Mouse (Mus musculus) frontal cortex, postnatal 14 days (tissue): ENCODE data around the gene Rag1.
A peak's percentile ranks its signal among the peaks of the same experiment; 100 is the strongest.

ENCODE experiments used
- DNase-seq, 2 experiments: peaks; one replicate each; pipeline ENCODE4 v3.0.0; 2022; ENCODE audit warnings: low spot score in 2 of 2

The Rag1 gene

DNA sequence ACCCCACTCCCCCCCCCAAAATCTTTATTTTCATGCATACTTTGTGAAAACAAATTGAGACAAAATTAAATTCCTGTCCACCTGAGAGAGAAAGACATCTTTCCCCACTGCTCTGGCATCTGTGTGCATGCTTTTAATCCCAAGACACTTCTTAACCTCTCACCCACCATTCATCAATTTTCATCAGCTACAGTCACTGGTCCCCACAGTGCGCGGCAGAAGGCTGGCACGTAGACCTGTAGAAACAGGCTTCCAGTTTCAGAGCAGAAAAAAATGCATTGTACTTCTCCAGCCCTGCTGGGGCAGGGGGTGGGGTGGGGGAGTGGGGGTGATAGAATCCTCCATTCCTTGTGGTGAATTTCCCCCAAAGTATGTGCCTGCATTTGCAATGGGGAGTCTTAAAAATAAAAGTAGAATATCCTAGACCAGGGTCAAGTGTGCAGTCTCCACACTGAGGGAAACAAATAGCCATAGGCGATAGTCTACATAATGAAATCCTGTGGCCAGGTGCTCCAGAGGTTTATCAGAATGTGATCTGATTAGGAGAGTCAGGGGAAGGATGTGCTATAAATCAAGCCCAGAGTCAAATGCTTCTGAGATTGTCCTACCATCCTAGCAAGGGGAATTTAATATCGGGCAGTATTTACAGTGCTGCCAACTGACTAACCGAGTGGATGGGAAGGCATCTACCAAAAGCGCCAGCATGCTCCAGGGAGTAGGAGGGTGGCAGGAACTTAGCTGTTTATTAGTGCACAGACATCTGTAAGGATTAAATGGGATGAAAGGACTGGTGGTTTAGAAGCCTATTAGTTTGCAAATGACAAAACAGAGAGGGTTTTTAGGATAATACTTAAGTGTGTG, 10.1 kb downstream of the Rag1 start:
- DNase-seq = no peak

GRCm38 (mm10) chr2:101628297-101629236, 20.7 kb downstream of the Rag1 start:
- peak; percentile 72 to 87 for DNase-seq

GRCm38 (mm10) chr2:101627227-101627626, 22.1 kb downstream of the Rag1 start:
- DNase-seq = no peak

DNA sequence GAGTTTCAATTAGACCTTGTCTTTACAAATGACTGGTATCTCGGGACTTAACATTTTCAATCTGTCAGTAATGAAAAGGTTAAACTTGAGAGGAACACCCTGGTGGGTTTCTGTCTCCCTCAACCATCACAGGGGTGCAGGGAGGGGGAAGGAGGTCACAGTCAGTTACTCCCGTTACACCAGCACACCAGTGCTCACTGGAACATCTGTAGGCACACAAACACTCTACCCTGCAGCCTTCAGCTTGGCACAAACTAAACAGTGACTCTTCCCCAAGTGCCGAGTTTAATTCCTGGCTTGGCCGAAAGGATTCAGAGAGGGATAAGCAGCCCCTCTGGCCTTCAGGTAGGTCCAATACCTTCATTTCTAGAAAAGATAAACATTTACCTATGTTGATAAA, 24.8 kb downstream of the Rag1 start, which contains the start of gene Rag2:
Rag2 (plus strand) TSS at position 193 of the 400 bp plus-strand sequence.
- no peak for DNase-seq

- DNase-seq = no peak
These were observed 25.3 kb downstream of the Rag1 start for GRCm38 (mm10) chr2:101624011-101624410.

- DNase-seq = no peak
These were observed 26.3 kb downstream of the Rag1 start for GRCm38 (mm10) chr2:101623042-101623441.

DNA sequence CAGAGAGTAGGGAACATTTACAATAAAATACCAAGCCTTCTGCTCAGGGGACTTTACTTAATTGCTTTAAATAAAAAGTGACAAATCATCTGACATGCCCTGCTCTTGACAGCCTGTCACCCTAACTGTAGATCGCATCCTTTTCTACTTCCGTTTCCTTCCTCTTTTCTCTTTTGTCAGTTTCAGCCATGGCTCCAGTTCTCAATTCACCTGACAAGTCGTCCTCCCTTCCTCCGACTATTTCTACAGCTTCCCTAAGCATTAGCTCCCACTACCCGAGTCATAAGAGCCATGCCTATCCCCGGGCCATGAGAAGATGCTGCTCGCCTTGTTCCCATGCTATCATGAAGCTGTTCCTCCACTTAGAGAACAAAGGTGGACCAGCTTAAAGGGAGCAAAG, 27.7 kb downstream of the Rag1 start:
- DNase-seq = no peak

- DNase-seq = no peak
These were observed 28.4 kb downstream of the Rag1 start for GRCm38 (mm10) chr2:101620899-101621298.

DNA sequence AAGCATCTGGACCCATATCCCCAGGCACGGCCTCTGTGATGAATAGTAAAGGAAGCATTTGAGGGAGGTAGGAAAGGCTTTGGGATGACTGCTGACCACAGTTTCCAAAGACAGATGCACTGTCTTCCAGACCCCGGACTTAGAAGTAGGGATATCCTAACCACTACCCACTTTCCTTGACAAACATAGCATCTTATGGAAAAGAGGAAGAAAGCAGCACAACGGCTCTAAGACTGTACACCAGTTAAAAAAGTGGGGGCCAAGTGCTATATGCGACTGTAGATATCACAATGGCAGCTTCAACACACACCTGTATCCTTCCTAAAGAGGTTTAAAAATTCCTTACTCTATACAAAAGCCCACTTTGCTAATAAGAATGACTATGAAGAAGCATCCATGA, 30.9 kb downstream of the Rag1 start:
- no peak for DNase-seq

- DNase-seq = no peak
These were observed 33.6 kb downstream of the Rag1 start for GRCm38 (mm10) chr2:101615464-101616305.

DNA sequence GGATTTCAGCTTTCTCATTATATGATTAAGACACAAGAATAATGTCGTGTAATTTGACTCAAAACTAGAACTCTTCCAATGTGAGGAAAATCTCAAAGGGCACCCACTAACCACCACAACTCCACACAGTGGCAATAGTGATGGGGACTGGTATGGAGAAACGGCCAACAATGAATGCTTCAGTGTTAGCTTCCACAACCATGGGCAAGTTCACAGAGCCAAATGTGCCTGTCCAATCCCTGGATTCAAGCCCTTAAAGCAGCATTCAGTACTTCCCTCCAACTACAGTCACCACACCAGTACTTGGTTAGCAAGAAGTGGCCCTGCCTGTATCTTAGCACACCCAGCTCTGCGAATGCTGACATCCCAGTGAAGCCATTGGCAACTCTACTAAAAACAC, 38.4 kb downstream of the Rag1 start:
- DNase-seq = no peak

DNA sequence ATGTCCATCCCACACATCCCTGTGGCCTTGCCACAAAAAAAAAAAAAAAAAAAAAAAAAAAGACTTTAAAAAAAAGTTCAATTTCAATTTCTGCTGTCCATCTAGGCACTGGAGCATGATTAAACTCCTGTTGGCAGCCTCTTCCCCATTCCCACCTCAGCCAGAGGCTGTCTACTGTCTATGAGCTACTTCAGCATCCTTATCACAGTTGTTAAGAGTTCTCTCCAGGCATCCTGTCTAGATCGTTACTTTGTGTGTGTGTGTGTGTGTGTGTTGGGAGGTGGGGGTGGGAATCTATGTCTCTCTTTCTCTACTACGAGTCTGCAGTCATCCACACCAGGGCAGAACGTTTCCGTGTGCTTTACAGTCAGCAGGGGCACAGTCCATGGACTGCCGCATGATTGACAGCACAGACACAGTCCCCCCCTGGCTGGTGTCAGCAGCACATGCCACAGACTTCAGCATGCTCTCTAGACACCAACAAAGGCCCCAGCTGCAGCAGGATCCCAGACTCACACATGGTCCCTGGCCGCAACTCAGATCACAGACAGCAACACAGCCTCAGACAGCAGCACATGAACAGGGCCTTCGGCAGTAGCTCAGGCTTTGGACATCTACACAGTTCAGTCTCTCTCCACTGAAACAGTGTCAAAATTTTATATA, 40.9 kb downstream of the Rag1 start:
- no peak for DNase-seq

GRCm38 (mm10) chr2:101603099-101603498, 46.2 kb downstream of the Rag1 start:
- DNase-seq = no peak

DNA sequence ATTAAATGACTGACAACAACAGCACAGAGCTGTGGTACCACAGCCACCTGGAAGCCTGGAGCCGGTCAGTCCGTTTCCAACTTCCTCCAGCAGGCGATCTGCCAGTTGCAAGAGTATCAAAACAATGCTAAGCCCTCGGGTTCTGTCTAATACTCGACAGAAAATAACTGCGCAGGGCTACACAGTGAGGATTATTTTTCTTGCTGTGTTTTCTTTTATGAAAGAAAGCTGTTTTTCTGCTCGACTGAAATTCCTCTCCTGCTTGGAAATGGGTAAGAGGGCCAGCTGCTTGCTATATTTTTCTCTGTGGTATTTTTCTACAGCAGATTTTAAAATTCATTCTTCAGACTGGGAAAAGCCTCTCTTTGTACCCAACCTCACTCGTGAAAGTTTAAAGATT, 48.6 kb downstream of the Rag1 start:
- no peak for DNase-seq

- no peak for DNase-seq
These were observed 50.8 kb downstream of the Rag1 start for GRCm38 (mm10) chr2:101598190-101599181.

DNA sequence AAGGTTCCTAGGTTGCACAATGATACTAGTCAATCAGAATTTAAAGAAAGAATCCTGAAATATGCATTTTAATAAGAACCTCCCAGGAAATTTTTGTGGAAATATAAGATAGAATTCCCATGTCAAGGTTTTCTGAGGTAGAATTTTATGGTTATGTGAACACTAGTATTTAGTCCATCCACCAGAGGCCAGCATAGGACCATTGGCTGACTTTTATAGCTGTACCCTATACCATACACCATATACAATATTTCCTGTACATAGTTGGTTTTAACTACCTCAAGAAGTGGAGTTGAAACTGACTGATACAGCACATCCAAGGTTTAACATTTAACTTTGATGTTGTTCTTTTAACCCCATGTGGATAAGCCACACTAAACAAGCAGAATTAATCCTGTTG, 52.1 kb downstream of the Rag1 start:
- DNase-seq = no peak

DNA sequence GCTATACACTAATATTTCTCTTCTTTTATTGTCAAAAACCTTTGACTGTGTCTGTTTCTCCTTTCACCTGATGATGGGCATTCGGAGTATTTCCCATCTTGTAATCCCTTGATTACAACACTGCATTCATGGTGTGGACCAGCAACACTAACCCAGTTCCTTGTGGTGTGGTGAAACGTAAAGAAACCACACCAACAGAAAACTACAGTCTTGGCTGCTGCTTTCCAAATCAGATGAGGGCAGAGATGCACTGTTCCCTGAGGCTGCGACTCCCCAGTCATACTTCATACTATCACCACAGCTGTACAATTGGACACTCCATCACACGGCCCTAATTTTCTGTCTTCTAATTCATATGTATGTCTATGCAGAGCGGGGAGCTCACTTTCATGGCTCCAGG, 54.6 kb downstream of the Rag1 start:
- no peak for DNase-seq

GRCm38 (mm10) chr2:101592886-101593285, 56.4 kb downstream of the Rag1 start:
- DNase-seq = no peak

DNA sequence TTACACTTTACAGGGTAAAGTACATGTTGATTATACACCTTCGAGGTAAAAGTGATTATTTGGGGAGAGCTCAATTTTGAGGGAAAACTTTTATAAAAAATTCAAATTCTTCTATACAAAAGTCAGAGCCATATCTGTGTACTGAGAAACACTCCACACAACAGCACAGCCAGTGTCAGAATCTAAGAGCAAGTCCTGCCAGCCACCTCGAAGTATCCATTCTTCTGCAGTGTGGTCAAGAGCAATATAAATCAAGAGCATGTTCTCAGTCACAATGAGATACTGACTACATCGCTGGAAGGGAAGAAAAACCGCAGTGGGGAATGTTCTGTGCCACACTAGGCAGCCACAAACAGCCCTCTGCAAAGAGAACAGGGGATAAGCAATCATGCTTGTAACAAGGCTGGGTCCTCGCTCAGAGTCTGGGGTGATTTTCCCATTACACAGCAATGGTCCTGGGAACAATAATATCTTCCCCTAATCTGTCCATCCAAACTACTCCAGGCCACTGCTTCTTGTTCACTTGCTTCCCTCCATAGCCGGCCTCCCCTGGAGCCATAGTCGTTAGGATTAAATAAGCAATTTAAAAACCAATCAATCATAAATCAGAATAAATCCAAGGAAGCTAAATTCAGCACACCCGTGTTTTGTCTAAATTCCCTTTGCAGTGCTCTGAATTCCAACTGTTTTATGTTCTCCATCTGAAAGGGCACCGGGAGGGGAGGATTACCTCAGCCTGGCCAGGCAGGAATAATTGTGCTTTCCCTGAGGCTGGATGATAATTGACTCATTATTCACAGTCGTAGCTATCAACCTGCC, 57.1 kb downstream of the Rag1 start:
- no peak for DNase-seq
